Mouse (Mus musculus): ENCODE data around the gene Car2. TPM values are rescaled to one million over a fixed set of nuclear protein-coding genes. Genes with fewer than 3 reads are reported as not detected.

Gene Car2
- polyA plus RNA-seq, 1 experiment from 2014 or later = 46.3 TPM

GRCm38 (mm10) chr3:14882005-14882404, 4.1 kb upstream of the Car2 start:
- ATAC-seq (ENCODE audit: low FRiP score, low read depth) = no peak
- Histone ChIP-seq H3K9me3 (no peaks in the 10 kb centered on the region), H3K4me2 (replicated peaks) (no peak overlapping the region), H3K27ac (no peak overlapping the region), H3K9ac (no peak overlapping the region), H3K4me3 (no peak overlapping the region), H3K27me3 (replicated peaks) (no peaks in the 10 kb centered on the region), H3K4me1 (no peaks in the 10 kb centered on the region), H3K36me3 (no peaks in the 10 kb centered on the region)

- H3K4me3 ChIP-seq = no peak overlapping the region
- H3K4me2 ChIP-seq (replicated peaks) = no peak overlapping the region
- H3K27ac ChIP-seq = no peak overlapping the region
- H3K36me3 ChIP-seq = no peaks in the 10 kb centered on the region
- ATAC-seq (ENCODE audit: low FRiP score, low read depth) = no peak
- WGBS = 81% methylated on average over 3 of the region's 3 CpGs
- no peak overlapping the region for H3K9ac ChIP-seq
- H3K9me3 ChIP-seq = no peaks in the 10 kb centered on the region
- no peaks in the 10 kb centered on the region for H3K4me1 ChIP-seq
- H3K27me3 ChIP-seq (replicated peaks) = 0 out of 2 replicates have a peak, but pooled peaks cover 3% of the 10 kb centered on the region
Observed at GRCm38 (mm10) chr3:14882756-14883155, 3.3 kb upstream of the Car2 start.

GRCm38 (mm10) chr3:14884826-14885225, 1.2 kb upstream of the Car2 start:
- Histone ChIP-seq H3K9me3 (no peaks in the 10 kb centered on the region), H3K4me2 (replicated peaks) (no peak overlapping the region), H3K9ac (no peak overlapping the region), H3K4me3 (no peak overlapping the region), H3K27ac (no peak overlapping the region), H3K4me1 (no peaks in the 10 kb centered on the region), H3K27me3 (replicated peaks) (0 out of 2 replicates have a peak, but pooled peaks cover 3% of the 10 kb centered on the region), H3K36me3 (no peaks in the 10 kb centered on the region)
- ATAC-seq (ENCODE audit: low FRiP score, low read depth) = no peak

- Histone ChIP-seq H3K36me3 (no peaks in the 10 kb centered on the region), H3K27me3 (replicated peaks) (0 out of 2 replicates have a peak, but pooled peaks cover 3% of the 10 kb centered on the region), H3K4me1 (no peaks in the 10 kb centered on the region), H3K9me3 (no peaks in the 10 kb centered on the region), H3K9ac (peak overlapping the region; percentile 68; the same call in 1 of the 2 replicates), H3K27ac (no peak overlapping the region), H3K4me3 (peak overlapping the region; percentile 77), H3K4me2 (replicated peaks) (peak overlapping the region; percentile 79)
- ATAC-seq (ENCODE audit: low FRiP score, low read depth) = no peak
- 37% methylated on average over 11 of the region's 11 CpGs for WGBS
Observed at GRCm38 (mm10) chr3:14887134-14887666, 1.1 kb downstream of the Car2 start.

- H3K9ac ChIP-seq = no peak overlapping the region
- no peak overlapping the region for H3K27ac ChIP-seq
- no peak overlapping the region for H3K4me2 ChIP-seq (replicated peaks)
- WGBS = 69% methylated on average over 10 of the region's 10 CpGs
- 0 out of 2 replicates have a peak, but pooled peaks cover 3% of the 10 kb centered on the region for H3K27me3 ChIP-seq (replicated peaks)
- H3K4me3 ChIP-seq = no peak overlapping the region
- no peaks in the 10 kb centered on the region for H3K4me1 ChIP-seq
- no peak for ATAC-seq (ENCODE audit: low FRiP score, low read depth)
- H3K36me3 ChIP-seq = no peaks in the 10 kb centered on the region
- H3K9me3 ChIP-seq = no peaks in the 10 kb centered on the region
Observed at GRCm38 (mm10) chr3:14887686-14888295, 1.7 kb downstream of the Car2 start.

GRCm38 (mm10) chr3:14888549-14888948, 2.5 kb downstream of the Car2 start:
- WGBS = 38% methylated on average over 2 of the region's 2 CpGs

GRCm38 (mm10) chr3:14889085-14889484, 3.0 kb downstream of the Car2 start:
- Histone ChIP-seq H3K27me3 (replicated peaks) (0 out of 2 replicates have a peak, but pooled peaks cover 3% of the 10 kb centered on the region), H3K36me3 (no peaks in the 10 kb centered on the region), H3K4me1 (no peaks in the 10 kb centered on the region), H3K9me3 (no peaks in the 10 kb centered on the region), H3K4me2 (replicated peaks) (no peak overlapping the region), H3K4me3 (no peak overlapping the region), H3K27ac (no peak overlapping the region), H3K9ac (no peak overlapping the region)
- WGBS = 81% methylated on average over 2 of the region's 2 CpGs
- no peak for ATAC-seq (ENCODE audit: low FRiP score, low read depth)

More at GRCm38 (mm10) chr3:14888549-14888948, 2.5 kb downstream of the Car2 start:
- H3K27ac ChIP-seq = no peak overlapping the region
- no peaks in the 10 kb centered on the region for H3K9me3 ChIP-seq
- no peak overlapping the region for H3K9ac ChIP-seq
- 0 out of 2 replicates have a peak, but pooled peaks cover 3% of the 10 kb centered on the region for H3K27me3 ChIP-seq (replicated peaks)
- no peak overlapping the region for H3K4me2 ChIP-seq (replicated peaks)
- no peak overlapping the region for H3K4me3 ChIP-seq
- ATAC-seq (ENCODE audit: low FRiP score, low read depth) = no peak
- no peaks in the 10 kb centered on the region for H3K4me1 ChIP-seq
- H3K36me3 ChIP-seq = no peaks in the 10 kb centered on the region

GRCm38 (mm10) chr3:14889716-14890409, 3.8 kb downstream of the Car2 start:
- H3K9ac ChIP-seq = no peak overlapping the region
- 0 out of 2 replicates have a peak, but pooled peaks cover 3% of the 10 kb centered on the region for H3K27me3 ChIP-seq (replicated peaks)
- H3K4me2 ChIP-seq (replicated peaks) = no peak overlapping the region
- no peaks in the 10 kb centered on the region for H3K36me3 ChIP-seq
- H3K4me1 ChIP-seq = no peaks in the 10 kb centered on the region
- H3K4me3 ChIP-seq = no peak overlapping the region
- no peaks in the 10 kb centered on the region for H3K9me3 ChIP-seq
- no peak for ATAC-seq (ENCODE audit: low FRiP score, low read depth)
- WGBS = 61% methylated on average over 4 of the region's 4 CpGs
- no peak overlapping the region for H3K27ac ChIP-seq

GRCm38 (mm10) chr3:14892991-14893390, 6.9 kb downstream of the Car2 start:
- H3K4me2 ChIP-seq (replicated peaks) = no peak overlapping the region
- H3K9me3 ChIP-seq = no peaks in the 10 kb centered on the region
- no peak overlapping the region for H3K4me3 ChIP-seq
- no peak overlapping the region for H3K27ac ChIP-seq
- H3K27me3 ChIP-seq (replicated peaks) = no peaks in the 10 kb centered on the region
- no peak for ATAC-seq (ENCODE audit: low FRiP score, low read depth)
- H3K4me1 ChIP-seq = no peaks in the 10 kb centered on the region
- H3K9ac ChIP-seq = no peak overlapping the region
- H3K36me3 ChIP-seq = no peaks in the 10 kb centered on the region
- 90% methylated on average over 3 of the region's 3 CpGs for WGBS

- WGBS = 84% methylated on average over 5 of the region's 5 CpGs
- Histone ChIP-seq H3K9ac (no peak overlapping the region), H3K27me3 (replicated peaks) (no peaks in the 10 kb centered on the region), H3K4me3 (no peak overlapping the region), H3K9me3 (no peaks in the 10 kb centered on the region), H3K4me1 (no peaks in the 10 kb centered on the region), H3K4me2 (replicated peaks) (no peak overlapping the region), H3K27ac (no peak overlapping the region), H3K36me3 (no peaks in the 10 kb centered on the region)
- ATAC-seq (ENCODE audit: low FRiP score, low read depth) = no peak
Observed at GRCm38 (mm10) chr3:14893700-14894099, 7.6 kb downstream of the Car2 start.

- no peak overlapping the region for H3K4me3 ChIP-seq
- no peaks in the 10 kb centered on the region for H3K9me3 ChIP-seq
- no peak overlapping the region for H3K27ac ChIP-seq
- H3K4me2 ChIP-seq (replicated peaks) = no peak overlapping the region
- no peak overlapping the region for H3K9ac ChIP-seq
- H3K4me1 ChIP-seq = no peaks in the 10 kb centered on the region
- H3K27me3 ChIP-seq (replicated peaks) = no peaks in the 10 kb centered on the region
- WGBS = 92% methylated on average over 3 of the region's 3 CpGs
- ATAC-seq (ENCODE audit: low FRiP score, low read depth) = no peak
- no peaks in the 10 kb centered on the region for H3K36me3 ChIP-seq
Observed at GRCm38 (mm10) chr3:14895333-14895732, 9.3 kb downstream of the Car2 start.

GRCm38 (mm10) chr3:14897770-14898169, 11.7 kb downstream of the Car2 start:
- no peak overlapping the region for H3K4me2 ChIP-seq (replicated peaks)
- no peaks in the 10 kb centered on the region for H3K9me3 ChIP-seq
- H3K36me3 ChIP-seq = no peaks in the 10 kb centered on the region
- H3K4me3 ChIP-seq = no peak overlapping the region
- no peaks in the 10 kb centered on the region for H3K4me1 ChIP-seq
- WGBS = 90% methylated on average over 6 of the region's 6 CpGs
- H3K27ac ChIP-seq = no peak overlapping the region
- ATAC-seq (ENCODE audit: low FRiP score, low read depth) = no peak
- H3K27me3 ChIP-seq (replicated peaks) = no peaks in the 10 kb centered on the region
- H3K9ac ChIP-seq = no peak overlapping the region

Measured in neural tube, embryonic 12.5 days (tissue).